Mouse (Mus musculus) kidney, postnatal 0 days (tissue): ENCODE results near the gene Reep3. TPM values are rescaled to one million over a fixed set of nuclear protein-coding genes. Genes with fewer than 3 reads are reported as not detected.

Source experiments
- ATAC-seq: fragments of 200-750 bp; cut with Nextera tagmentation; replicated peaks from 2 replicates; pipeline ENCODE4 v1.8.0; 2017; ENCODE audit warnings: low read depth, moderate number of reproducible peaks, moderate TSS enrichment, moderate library complexity; ENCODE audit not compliant: low FRiP score
- DNase-seq: peaks from one replicate; pipeline ENCODE4 v3.0.0-alpha.2; 2016; ENCODE audit warnings: low spot score
- H3K27ac ChIP-seq: fragments of 300-500 bp; sonication (generic); 2 replicates; pipeline ENCODE4 v1.5.1; 2014; ENCODE audit warnings: mild to moderate bottlenecking
- H3K27me3 ChIP-seq: fragments of 300-500 bp; sonication (generic); 2 replicates; pipeline ENCODE4 v1.6.1; 2014; ENCODE audit warnings: low read length, mixed read lengths; ENCODE audit not compliant: insufficient read depth
- H3K36me3 ChIP-seq: fragments of 300-500 bp; sonication (generic); 2 replicates; pipeline ENCODE4 v1.6.1; 2014; ENCODE audit warnings: low read length, mixed read lengths; ENCODE audit not compliant: insufficient read depth
- H3K4me1 ChIP-seq: fragments of 300-500 bp; sonication (generic); replicated peaks from 2 replicates; pipeline ENCODE4 v1.6.1; 2014; ENCODE audit warnings: antibody characterized with exemption, low read length, mixed read lengths; ENCODE audit not compliant: insufficient read depth
- H3K4me2 ChIP-seq: fragments of 300-500 bp; sonication (generic); 2 replicates; pipeline ENCODE4 v1.6.1; 2014; ENCODE audit warnings: mild to moderate bottlenecking, low read length, moderate library complexity, mixed read lengths
- H3K4me3 ChIP-seq: fragments of 300-500 bp; sonication (generic); replicated peaks from 2 replicates; pipeline ENCODE4 v1.5.1; 2014; ENCODE audit warnings: low read depth, low read length
- H3K9ac ChIP-seq: fragments of 300-500 bp; sonication (generic); 2 replicates; pipeline ENCODE4 v1.6.1; 2014; ENCODE audit warnings: low read depth, low read length
- H3K9me3 ChIP-seq: fragments of 300-500 bp; sonication (generic); replicated peaks from 2 replicates; pipeline ENCODE4 v1.6.1; 2016; ENCODE audit warnings: low read length, inconsistent platforms, mixed read lengths
- CTCF ChIP-seq: IDR thresholded peaks from 2 replicates; pipeline ENCODE4 v1.5.1; 2016; ENCODE audit warnings: antibody characterized with exemption, low read depth, mild to moderate bottlenecking, moderate library complexity
- WGBS: fragments of 180-500 bp; shearing (Covaris S2); extraction: QIAGEN DNeasy Blood & Tissue Kit; methylation state at CpG from one replicate; pipeline ENCODE4 v1.1.7; 2014; 5-methylcytosine and 5-hydroxymethylcytosine counted together
- polyA plus RNA-seq: library from polyadenylated mRNA; unstranded; fragments of >200 nt; fragmentation: Nextera tagmentation; extraction: Ambion mirVana; gene quantifications from 2 replicates; pipeline ENCODE4 v1.2.1, GENCODE M21; 2015

The Reep3 gene
- polyA plus RNA-seq, 1 experiment from 2014 or later = 44.7 TPM

- no peaks in the 10 kb centered on the region for H3K27me3 ChIP-seq
- H3K36me3 ChIP-seq = no peaks in the 10 kb centered on the region
- no peak overlapping the region for H3K9ac ChIP-seq
- 86% methylated on average over 4 of the region's 4 CpGs for WGBS
- no peaks in the 10 kb centered on the region for H3K9me3 ChIP-seq
- ATAC-seq (no peak), DNase-seq (no peak)
- TF ChIP-seq CTCF = no peak
- H3K4me1 ChIP-seq = no peaks in the 10 kb centered on the region
- no peak overlapping the region for H3K4me3 ChIP-seq
- H3K27ac ChIP-seq = no peak overlapping the region
- no peak overlapping the region for H3K4me2 ChIP-seq
Measured at GRCm38 (mm10) chr10:66974417-66974816, 122.3 kb downstream of the Reep3 start.

- Histone ChIP-seq H3K27me3 (no peaks in the 10 kb centered on the region), H3K9ac (no peak overlapping the region), H3K27ac (no peak overlapping the region), H3K4me1 (no peaks in the 10 kb centered on the region), H3K4me2 (no peak overlapping the region), H3K9me3 (no peaks in the 10 kb centered on the region), H3K4me3 (no peak overlapping the region), H3K36me3 (no peaks in the 10 kb centered on the region)
- ATAC-seq (no peak), DNase-seq (no peak)
- 68% methylated on average over 6 of the region's 6 CpGs for WGBS
- TF ChIP-seq CTCF = no peak
Measured at GRCm38 (mm10) chr10:66973866-66974265, 122.9 kb downstream of the Reep3 start.

GRCm38 (mm10) chr10:66973274-66973673 is 123.5 kb downstream of the Reep3 start:
- H3K27ac ChIP-seq = no peak overlapping the region

DNA sequence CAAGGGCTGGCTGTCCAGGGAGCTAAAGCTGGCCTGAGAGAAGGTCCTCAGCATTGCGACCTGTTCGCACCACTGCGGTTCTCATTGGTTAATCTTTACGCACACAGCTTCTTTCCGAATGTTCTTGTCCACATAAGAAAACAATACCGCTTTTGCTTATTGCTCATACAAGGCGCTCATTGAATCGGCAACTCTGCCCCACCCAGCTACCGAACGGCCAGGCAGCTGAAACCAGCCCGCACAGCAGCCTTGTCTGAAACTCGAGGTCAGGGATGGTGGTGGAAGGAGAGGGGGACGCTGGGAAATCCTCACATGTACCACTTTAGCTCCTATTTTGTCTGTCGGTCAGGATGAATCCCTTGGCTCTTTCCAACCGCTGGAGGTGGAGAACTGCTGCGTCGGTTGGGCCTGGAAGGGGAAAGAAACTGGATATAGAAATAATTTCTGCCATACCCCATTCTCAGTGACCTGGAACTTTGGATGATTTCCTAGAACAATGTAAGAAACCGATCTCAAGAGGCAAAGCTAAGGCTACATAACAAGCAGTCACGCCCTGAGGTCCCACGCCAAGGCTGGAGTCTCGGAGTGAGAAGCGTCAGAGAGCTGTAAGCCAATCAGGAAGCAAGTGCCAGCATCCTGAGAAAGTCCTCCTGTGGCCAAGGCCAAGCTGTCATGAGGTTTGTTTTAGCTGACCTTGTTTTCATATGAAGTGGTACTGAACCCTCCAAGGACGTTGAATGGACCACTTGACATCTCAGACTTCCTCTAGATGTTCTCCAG is 126.2 kb downstream of the Reep3 start:
- no peak for DNase-seq
- no peak for ATAC-seq
- Histone ChIP-seq H3K27me3 (no peaks in the 10 kb centered on the region), H3K36me3 (no peaks in the 10 kb centered on the region), H3K4me3 (no peak overlapping the region), H3K4me1 (no peaks in the 10 kb centered on the region), H3K4me2 (no peak overlapping the region), H3K27ac (no peak overlapping the region), H3K9me3 (no peaks in the 10 kb centered on the region), H3K9ac (no peak overlapping the region)
- WGBS = 89% methylated on average over 23 of the region's 23 CpGs
- no peak for TF ChIP-seq CTCF

More at GRCm38 (mm10) chr10:66973274-66973673, 123.5 kb downstream of the Reep3 start:
- TF ChIP-seq CTCF = no peak
- Histone ChIP-seq H3K27me3 (no peaks in the 10 kb centered on the region), H3K4me1 (no peaks in the 10 kb centered on the region), H3K4me3 (no peak overlapping the region), H3K36me3 (no peaks in the 10 kb centered on the region), H3K4me2 (no peak overlapping the region), H3K9ac (no peak overlapping the region), H3K9me3 (no peaks in the 10 kb centered on the region)
- WGBS = 50% methylated on average over 2 of the region's 2 CpGs
- ATAC-seq (no peak), DNase-seq (no peak)

DNA sequence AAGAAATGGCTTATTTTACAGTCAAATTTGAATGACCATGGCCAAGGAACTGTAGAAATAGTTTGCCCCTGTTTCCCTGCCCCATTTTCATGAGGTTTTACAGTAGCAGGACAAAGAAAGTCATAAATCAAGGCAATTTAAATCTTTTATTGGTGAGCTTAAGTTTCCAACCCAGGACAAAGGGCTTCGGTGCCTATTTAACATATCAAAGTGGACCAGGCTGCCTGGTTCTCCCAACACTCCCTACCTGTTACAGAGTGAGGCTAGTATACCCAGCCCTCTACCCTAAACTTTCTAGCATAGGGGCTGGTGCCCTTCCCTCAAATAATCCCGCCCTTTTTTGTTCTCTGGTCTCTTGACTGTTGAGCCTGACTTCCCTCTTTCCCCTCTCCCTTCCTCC is 127.2 kb downstream of the Reep3 start:
- Histone ChIP-seq H3K9ac (no peak overlapping the region), H3K4me3 (no peak overlapping the region), H3K36me3 (no peaks in the 10 kb centered on the region), H3K9me3 (no peaks in the 10 kb centered on the region), H3K4me1 (no peaks in the 10 kb centered on the region), H3K4me2 (no peak overlapping the region), H3K27ac (no peak overlapping the region), H3K27me3 (no peaks in the 10 kb centered on the region)
- no peak for TF ChIP-seq CTCF
- WGBS = 23% methylated on average over 2 of the region's 2 CpGs
- ATAC-seq (no peak), DNase-seq (peak; percentile 64)

DNA sequence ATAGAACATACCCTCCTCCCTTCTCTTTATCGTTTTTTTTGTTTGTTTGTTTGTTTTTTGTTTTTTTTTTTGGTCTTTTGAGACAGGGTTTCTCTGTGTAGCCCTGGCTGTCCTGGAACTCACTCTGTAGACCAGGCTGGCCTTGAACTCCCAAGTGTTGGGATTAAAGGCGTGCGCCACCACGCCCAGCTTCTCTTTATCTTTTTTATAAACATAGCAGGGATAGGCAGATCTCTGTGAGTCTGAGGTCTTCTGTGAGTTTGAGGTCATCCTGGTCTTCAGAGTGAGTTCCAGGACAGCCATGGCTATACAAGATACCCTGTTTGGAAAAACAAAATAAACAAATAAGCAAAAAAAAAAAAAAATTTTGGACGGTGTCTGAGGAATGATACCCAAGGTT is 127.7 kb downstream of the Reep3 start:
- Histone ChIP-seq H3K4me2 (no peak overlapping the region), H3K36me3 (no peaks in the 10 kb centered on the region), H3K9ac (no peak overlapping the region), H3K27me3 (no peaks in the 10 kb centered on the region), H3K27ac (no peak overlapping the region), H3K9me3 (no peaks in the 10 kb centered on the region), H3K4me3 (no peak overlapping the region), H3K4me1 (no peaks in the 10 kb centered on the region)
- 69% methylated on average over 5 of the region's 5 CpGs for WGBS
- no peak for DNase-seq
- TF ChIP-seq CTCF = no peak
- no peak for ATAC-seq
